Mouse (Mus musculus): Measurements from ENCODE around the gene Urm1.

DNA sequence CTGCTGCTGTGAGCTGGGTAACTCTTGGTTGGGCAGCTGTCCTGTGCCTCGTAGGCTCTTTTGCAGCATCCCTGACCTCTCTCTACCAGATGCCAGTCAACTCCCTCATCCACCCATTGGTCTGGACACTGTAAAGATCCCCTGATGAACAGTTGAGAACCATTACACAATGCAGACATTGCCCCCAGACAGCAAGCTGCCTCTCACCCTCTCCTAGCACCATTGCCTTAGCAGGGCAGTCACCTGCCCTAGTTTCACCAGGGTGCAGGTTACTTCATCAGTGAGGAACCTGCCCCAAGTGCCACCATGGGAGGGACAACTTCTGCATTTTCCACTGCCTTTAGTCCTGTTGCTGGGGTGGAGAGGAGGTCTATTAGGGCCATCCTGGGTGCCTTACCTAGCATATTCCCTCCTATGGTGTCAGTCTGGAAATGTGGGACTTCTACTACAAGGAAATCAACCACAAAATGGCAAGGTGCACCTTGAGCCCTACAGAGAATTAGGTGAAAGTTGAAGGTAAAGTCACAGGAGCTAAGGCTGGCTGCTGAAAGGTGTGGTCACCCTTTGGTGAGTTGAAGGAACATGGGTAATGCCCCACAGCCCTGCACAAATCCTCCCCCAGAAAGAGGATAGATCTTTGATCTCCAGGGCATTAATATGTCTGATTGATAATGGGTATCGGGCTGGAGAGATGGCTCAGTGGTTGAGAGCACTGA is 26.9 kb upstream of the Urm1 start:
- TF ChIP-seq CTCF (IDR thresholded peaks at IDR 0.05; ENCODE audit: insufficient read depth, low read length) (no peak), POLR2A (IDR thresholded peaks at IDR 0.05; ENCODE audit: borderline replicate concordance, extremely low read depth, low read depth, low read length) (no peak)

All from lung, adult 2 months (tissue).